Mouse (Mus musculus) embryonic fibroblast, embryonic 13.5 days (primary cell): ENCODE data around the gene St8sia4. TPM values are rescaled to one million over a fixed set of nuclear protein-coding genes. Genes with fewer than 3 reads are reported as not detected.

Experiments
- H3K27ac ChIP-seq: 2 replicates; pipeline ENCODE4 v1.5.1; 2012; ENCODE audit warnings: low read length, control low read depth, inconsistent platforms; ENCODE audit not compliant: insufficient read depth
- H3K4me1 ChIP-seq: 2 replicates; pipeline ENCODE4 v1.6.1; 2011; ENCODE audit warnings: low read length; ENCODE audit not compliant: control insufficient read depth, insufficient read depth
- H3K4me3 ChIP-seq: 2 replicates; pipeline ENCODE4 v1.5.1; 2011; ENCODE audit warnings: mild to moderate bottlenecking, control low read depth, low read length; ENCODE audit not compliant: insufficient read depth
- CTCF ChIP-seq: IDR thresholded peaks from 2 replicates; pipeline ENCODE4 v1.5.1; 2011; ENCODE audit warnings: mild to moderate bottlenecking, control low read depth, low read length, moderate library complexity, borderline replicate concordance; ENCODE audit not compliant: insufficient read depth
- POLR2A ChIP-seq: IDR thresholded peaks from 2 replicates; pipeline ENCODE4 v1.6.1; 2011; ENCODE audit warnings: low read depth, mild to moderate bottlenecking, control low read depth, low read length, moderate library complexity
- polyA plus RNA-seq: library from polyadenylated mRNA; stranded (reverse); fragments of >200 nt; gene quantifications from 2 replicates; pipeline ENCODE4 v1.2.4, GENCODE M21; 2011; ENCODE audit warnings: low read depth; ENCODE audit not compliant: missing spikeins, insufficient read length

Gene St8sia4
- polyA plus RNA-seq, 1 experiment = 0.21 TPM

GRCm38 (mm10) chr1:95657051-95657668 lies 10.2 kb downstream of the St8sia4 start:
- H3K4me3 ChIP-seq = no peak overlapping the region
- H3K27ac ChIP-seq = no peak overlapping the region
- no peaks in the 10 kb centered on the region for H3K4me1 ChIP-seq
- TF ChIP-seq CTCF = no peak
- TF ChIP-seq POLR2A = no peak

DNA sequence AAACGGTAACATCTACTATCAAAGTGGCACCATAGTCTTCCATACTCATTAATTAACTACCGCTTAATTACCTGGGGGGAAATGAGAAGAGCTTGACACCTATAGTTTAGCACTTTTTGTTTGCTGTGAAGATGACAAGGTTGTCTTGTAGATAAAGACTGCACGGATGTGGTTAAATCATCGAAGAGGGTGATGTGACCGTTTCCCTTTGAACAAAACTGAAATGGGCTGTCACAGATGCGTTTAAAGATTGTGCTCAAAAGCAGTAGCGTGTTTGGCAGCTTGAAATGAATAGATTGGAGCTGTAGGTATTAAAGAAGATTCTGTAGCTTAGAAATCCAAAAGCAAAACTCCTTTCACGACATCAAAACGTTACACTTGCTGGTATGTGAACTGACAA lies 11.8 kb downstream of the St8sia4 start:
- Histone ChIP-seq H3K4me1 (no peaks in the 10 kb centered on the region), H3K27ac (no peak overlapping the region), H3K4me3 (no peak overlapping the region)
- TF ChIP-seq CTCF = no peak

GRCm38 (mm10) chr1:95653445-95653844 lies 13.9 kb downstream of the St8sia4 start:
- no peak for TF ChIP-seq CTCF
- H3K27ac ChIP-seq = no peak overlapping the region
- H3K4me1 ChIP-seq = no peaks in the 10 kb centered on the region
- no peak overlapping the region for H3K4me3 ChIP-seq

DNA sequence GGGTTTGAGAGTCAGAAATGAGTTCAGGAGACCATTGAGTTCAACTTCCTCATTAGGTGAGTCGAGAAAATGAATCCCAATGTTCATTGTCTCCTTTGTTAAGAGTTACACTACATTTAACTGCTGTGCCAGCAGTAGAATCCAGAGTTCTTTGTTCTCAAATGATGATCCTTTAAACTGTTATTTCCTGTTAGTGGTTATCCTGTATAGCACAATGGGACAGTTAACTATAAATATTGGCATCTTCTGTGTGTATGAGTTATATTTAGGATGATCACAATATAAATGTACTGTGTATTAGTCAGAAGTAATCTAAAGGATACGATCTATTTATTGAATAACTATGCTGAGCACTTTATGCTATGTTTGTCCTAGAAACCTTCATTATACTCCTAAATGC lies 23.1 kb downstream of the St8sia4 start:
- no peaks in the 10 kb centered on the region for H3K4me1 ChIP-seq
- H3K4me3 ChIP-seq = no peak overlapping the region
- no peak for TF ChIP-seq CTCF
- TF ChIP-seq POLR2A = no peak
- no peak overlapping the region for H3K27ac ChIP-seq

DNA sequence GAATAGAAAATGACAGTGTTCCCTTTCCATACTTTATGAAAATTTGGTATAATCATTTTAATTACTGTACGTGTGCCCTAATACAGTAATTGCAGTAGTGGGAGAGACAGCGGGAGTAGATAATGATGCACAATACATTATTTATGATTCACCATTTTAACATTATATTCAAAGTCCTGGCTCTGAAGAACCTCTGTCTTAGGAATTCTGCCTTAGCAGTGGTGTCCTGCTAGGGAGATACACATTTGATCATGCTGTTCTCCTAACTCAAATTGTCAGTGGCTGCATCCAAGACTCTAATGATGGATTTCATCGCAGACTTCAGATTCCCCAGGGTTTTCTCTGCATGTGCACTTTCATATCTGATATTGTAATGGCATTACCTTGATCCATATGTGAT lies 28.4 kb downstream of the St8sia4 start:
- Histone ChIP-seq H3K4me3 (no peak overlapping the region), H3K4me1 (no peaks in the 10 kb centered on the region), H3K27ac (no peak overlapping the region)
- TF ChIP-seq CTCF = no peak
- no peak for TF ChIP-seq POLR2A

DNA sequence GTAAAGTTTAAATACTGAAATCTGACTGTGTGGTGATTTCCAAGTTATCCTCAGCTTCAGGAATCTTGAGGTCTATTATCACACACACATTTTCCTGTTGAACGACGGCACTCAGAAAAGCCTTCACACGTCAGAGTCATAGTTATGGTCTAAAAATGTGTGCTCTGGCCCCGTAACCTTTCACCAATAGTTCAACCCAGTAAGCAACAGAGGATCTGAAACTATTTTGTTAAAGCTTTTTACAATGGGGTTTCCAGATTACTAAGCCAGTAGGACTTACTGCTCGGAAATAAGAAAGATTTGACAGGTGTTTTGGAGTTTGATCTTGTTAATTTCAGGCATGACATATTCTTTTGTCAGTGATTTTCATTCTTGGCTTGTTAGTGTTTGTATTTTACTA lies 43.0 kb downstream of the St8sia4 start:
- no peak overlapping the region for H3K4me3 ChIP-seq

GRCm38 (mm10) chr1:95618647-95619046 lies 48.7 kb downstream of the St8sia4 start:
- TF ChIP-seq CTCF (no peak), POLR2A (no peak)
- Histone ChIP-seq H3K4me3 (no peak overlapping the region), H3K27ac (no peak overlapping the region), H3K4me1 (peaks cover 3% of the 10 kb centered on the region; the same call in 1 of the 2 replicates)

More for the DNA sequence above, 43.0 kb downstream of the St8sia4 start:
- Histone ChIP-seq H3K4me1 (no peaks in the 10 kb centered on the region), H3K27ac (no peak overlapping the region)
- TF ChIP-seq CTCF = no peak
- TF ChIP-seq POLR2A = no peak

DNA sequence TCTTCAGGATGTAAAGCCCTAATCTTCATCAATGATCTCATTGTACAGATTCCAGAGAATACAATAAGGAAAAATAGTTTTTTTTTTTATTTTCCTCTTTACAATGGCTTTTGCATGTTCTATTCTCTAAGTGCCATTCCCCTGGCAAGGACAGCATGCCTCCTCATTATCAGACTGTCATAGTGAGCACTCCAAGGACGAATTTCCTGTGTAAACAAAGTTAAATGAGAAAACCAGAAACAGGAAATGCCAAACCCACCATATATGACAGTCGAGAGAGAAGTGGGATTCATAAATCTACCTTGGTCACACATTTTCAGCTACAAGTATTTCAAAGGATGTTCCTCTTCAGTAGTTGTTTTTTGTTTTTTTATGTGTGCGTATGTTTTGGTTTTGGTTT lies 49.2 kb downstream of the St8sia4 start:
- Histone ChIP-seq H3K27ac (no peak overlapping the region), H3K4me1 (peaks cover 3% of the 10 kb centered on the region; the same call in 1 of the 2 replicates), H3K4me3 (no peak overlapping the region)
- TF ChIP-seq CTCF = no peak
- TF ChIP-seq POLR2A = no peak

DNA sequence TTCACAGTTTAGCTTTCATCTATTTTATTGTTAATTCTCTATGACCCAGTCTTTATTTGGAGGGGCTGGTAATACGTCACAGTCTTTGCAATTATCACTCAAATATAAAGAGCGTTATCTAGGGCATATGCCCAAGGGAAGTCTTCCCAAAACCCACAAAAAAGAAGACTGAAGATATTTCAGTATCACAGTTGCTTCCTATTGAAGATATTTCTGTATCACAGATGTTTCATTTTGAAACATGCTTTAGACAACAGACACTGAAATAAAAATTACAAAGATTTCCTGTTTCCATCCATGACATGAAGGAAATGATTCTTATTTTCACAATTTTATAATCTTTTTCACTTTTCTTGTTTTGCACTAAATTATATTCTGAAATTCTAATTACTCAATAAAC lies 57.4 kb downstream of the St8sia4 start:
- no peaks in the 10 kb centered on the region for H3K4me1 ChIP-seq
- H3K27ac ChIP-seq = no peak overlapping the region
- TF ChIP-seq POLR2A = no peak
- TF ChIP-seq CTCF = no peak
- H3K4me3 ChIP-seq = no peak overlapping the region

DNA sequence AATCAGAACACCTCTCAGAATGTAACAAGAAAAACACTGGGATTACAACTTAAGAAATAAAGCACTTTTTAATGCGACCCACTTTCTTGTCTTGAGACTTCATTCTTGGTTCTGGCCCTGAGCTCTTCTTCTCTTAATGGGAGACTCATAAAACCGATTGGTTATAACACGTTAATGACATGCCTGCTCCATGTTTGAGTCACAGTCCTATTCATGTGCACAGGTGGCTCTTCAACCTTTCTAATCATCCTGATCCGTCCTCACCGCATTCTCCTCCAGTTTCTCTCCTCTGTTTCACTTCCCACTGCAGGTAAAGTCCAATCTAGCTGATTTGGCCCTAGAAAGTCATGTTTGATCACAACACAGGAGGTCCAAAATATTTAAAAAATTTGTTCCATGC lies 58.3 kb downstream of the St8sia4 start:
- TF ChIP-seq POLR2A (no peak), CTCF (no peak)
- Histone ChIP-seq H3K4me3 (no peak overlapping the region), H3K27ac (no peak overlapping the region), H3K4me1 (no peaks in the 10 kb centered on the region)

- no peak for TF ChIP-seq POLR2A
- TF ChIP-seq CTCF = no peak
- H3K4me3 ChIP-seq = no peak overlapping the region
These were observed 61.9 kb downstream of the St8sia4 start for GRCm38 (mm10) chr1:95605458-95605857.

More at GRCm38 (mm10) chr1:95605458-95605857, 61.9 kb downstream of the St8sia4 start:
- no peaks in the 10 kb centered on the region for H3K4me1 ChIP-seq
- H3K27ac ChIP-seq = no peak overlapping the region
